Mouse (Mus musculus): ENCODE measurements around the gene Rap1gap2. TPM values are rescaled to one million over a fixed set of nuclear protein-coding genes. Genes with fewer than 3 reads are reported as not detected.

Rap1gap2 gene
- polyA plus RNA-seq, 1 experiment from 2014 or later: 5.5 TPM

DNA sequence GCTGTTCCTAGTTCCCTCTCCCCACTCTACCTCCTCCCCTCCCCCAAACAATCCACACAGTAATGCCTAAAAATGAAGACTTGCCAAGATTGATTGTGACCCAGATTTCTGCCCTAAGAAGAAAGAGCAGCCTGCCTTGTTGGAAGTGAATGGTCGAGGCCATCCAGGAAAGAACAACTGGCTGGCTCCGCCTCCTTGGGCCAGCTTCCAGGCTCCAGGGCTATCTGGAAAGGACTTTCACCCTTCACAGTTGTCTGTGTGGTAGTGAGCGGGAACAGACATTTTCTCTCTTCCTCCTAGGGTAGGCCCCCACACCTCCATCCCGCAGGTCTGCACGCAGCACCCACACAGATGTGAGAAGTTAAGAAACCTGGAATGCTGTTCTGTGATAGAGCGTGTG, 13.0 kb upstream of the Rap1gap2 start:
- peaks cover 28% of the 10 kb centered on the region for H3K27me3 ChIP-seq (ENCODE audit: insufficient read depth, low read length)

DNA sequence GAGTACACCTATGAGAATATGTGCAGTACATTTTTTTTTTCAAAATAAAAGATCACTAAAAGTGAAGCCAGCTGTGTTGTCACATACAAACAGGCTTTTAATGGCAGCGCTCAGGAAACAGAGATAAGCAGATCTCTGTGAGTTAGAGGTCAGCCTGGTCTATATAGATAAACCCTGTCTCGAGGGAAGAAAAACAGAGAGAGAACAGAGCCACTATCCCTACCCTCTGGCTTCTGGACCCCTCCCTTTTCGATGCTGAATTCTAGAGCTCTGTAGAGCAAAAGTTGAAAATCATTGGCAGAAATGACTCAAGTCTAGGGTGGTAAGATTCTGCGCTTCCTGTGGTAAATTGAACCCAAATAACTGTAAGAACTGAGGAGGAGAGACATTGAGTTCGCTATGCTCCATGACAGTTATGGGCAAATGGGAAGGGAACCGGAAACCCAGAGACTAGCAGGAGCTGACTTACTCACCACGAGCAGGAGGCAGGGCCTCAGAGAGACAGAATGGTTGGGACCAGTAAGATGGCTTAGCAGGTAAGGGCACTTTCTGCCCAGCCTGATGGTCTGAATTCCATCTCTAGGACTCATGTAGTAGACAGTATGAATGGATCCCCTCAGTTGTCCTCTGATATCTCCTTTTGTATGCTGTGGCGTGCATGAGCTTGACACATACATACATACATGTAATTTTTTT, 11.4 kb upstream of the Rap1gap2 start:
- Histone ChIP-seq H3K9me3 (ENCODE audit: low read length) (no peaks in the 10 kb centered on the region), H3K4me3 (ENCODE audit: low read length) (no peak overlapping the region), H3K27ac (ENCODE audit: low read length) (no peak overlapping the region), H3K9ac (replicated peaks; ENCODE audit: low read length) (no peak overlapping the region), H3K27me3 (ENCODE audit: insufficient read depth, low read length) (peaks cover 36% of the 10 kb centered on the region), H3K4me2 (replicated peaks; ENCODE audit: low read depth, low read length) (no peak overlapping the region), H3K4me1 (ENCODE audit: insufficient read depth, low read length) (peaks cover 5% of the 10 kb centered on the region; the same call in 1 of the 2 replicates), H3K36me3 (ENCODE audit: insufficient read depth, low read length) (no peaks in the 10 kb centered on the region)
- whole genome bisulfite sequencing: 73% methylated on average over 8 of the region's 8 CpGs
- no peak for ATAC-seq (ENCODE audit: low FRiP score, low TSS enrichment)

More for the DNA sequence above, 13.0 kb upstream of the Rap1gap2 start:
- Histone ChIP-seq H3K4me2 (replicated peaks; ENCODE audit: low read depth, low read length) (no peak overlapping the region), H3K36me3 (ENCODE audit: insufficient read depth, low read length) (no peaks in the 10 kb centered on the region), H3K27ac (ENCODE audit: low read length) (no peak overlapping the region), H3K4me1 (ENCODE audit: insufficient read depth, low read length) (peaks cover 5% of the 10 kb centered on the region; the same call in 1 of the 2 replicates), H3K9ac (replicated peaks; ENCODE audit: low read length) (no peak overlapping the region), H3K9me3 (ENCODE audit: low read length) (no peaks in the 10 kb centered on the region), H3K4me3 (ENCODE audit: low read length) (no peak overlapping the region)
- ATAC-seq (ENCODE audit: low FRiP score, low TSS enrichment): no peak
- WGBS: 67% methylated on average over 6 of the region's 6 CpGs

DNA sequence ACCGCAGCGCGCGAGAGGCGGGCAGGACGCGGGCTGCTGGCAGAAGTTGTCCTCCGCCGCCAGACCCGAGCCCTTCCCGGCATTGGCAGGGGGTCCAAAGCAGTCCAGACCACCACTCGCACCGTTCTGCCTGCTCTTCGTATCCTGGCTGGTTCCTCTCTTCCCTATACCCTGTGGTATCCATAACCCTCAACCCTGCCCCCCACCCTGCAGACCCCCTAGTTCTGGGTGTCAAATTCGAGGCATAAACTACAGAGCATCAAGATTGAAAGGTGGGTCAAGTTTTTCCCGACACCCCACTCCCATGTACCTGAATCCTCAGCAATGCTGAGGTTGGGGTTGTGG, 9.2 kb upstream of the Rap1gap2 start:
- Histone ChIP-seq H3K27ac (ENCODE audit: low read length) (no peak overlapping the region), H3K4me3 (ENCODE audit: low read length) (peak overlapping the region; percentile 33), H3K27me3 (ENCODE audit: insufficient read depth, low read length) (peaks cover 39% of the 10 kb centered on the region), H3K9me3 (ENCODE audit: low read length) (no peaks in the 10 kb centered on the region), H3K4me2 (replicated peaks; ENCODE audit: low read depth, low read length) (peak overlapping the region; percentile 51; the same call in 1 of the 2 replicates), H3K4me1 (ENCODE audit: insufficient read depth, low read length) (peaks cover 5% of the 10 kb centered on the region; the same call in 1 of the 2 replicates), H3K36me3 (ENCODE audit: insufficient read depth, low read length) (no peaks in the 10 kb centered on the region), H3K9ac (replicated peaks; ENCODE audit: low read length) (no peak overlapping the region)
- WGBS: 3% methylated on average over 16 of the region's 16 CpGs
- ATAC-seq (ENCODE audit: low FRiP score, low TSS enrichment): 0 out of 2 replicates have a peak, but pooled peaks have one; percentile 15

DNA sequence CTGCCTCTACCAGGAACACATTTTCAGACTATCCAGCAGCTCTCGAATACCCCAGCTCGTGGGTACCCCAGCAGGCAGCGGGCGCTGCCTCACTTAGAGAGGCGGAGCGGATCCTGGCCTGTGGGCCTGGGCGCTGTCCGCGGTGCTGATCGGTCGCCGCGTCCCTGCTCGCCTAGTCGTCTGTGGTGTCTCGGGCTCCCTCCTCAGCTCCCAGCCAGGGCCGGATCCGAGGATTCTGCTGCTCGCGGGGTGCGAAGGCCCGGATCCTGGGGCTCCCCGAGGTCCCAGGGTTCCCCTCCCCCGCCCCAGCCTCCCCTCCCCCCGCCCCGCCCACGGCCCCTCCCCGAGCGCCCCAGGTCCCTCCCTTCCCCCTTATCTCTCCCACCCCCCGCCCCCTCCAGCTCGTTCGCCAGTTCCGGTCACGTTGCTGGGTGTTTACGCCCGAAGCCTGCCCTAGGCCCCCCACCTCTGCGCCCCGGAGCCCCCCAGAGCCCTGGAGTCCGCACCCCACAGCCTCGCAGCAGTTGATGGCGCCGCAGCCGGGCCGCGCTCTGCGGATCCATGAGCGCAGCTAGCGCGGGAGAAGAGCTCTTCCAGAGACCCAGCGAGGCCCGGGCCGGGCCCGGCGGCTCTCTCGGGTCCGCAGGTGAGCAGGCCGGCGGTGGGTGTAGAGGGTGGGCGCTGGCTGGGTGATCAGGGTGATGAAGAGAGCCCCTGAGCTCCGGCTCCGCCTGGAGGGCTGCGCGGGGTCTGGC, 8.7 kb upstream of the Rap1gap2 start, which contains the start of gene Ccdc92b:
TSS of gene Ccdc92b (plus strand) at position 405 of the 755 bp plus-strand sequence.
- Histone ChIP-seq H3K4me2 (replicated peaks; ENCODE audit: low read depth, low read length) (peak within 1 kb of the TSS; percentile 51), H3K27me3 (ENCODE audit: insufficient read depth, low read length) (peaks cover 39% of the 10 kb centered on the region), H3K9ac (replicated peaks; ENCODE audit: low read length) (no peak within 1 kb of the TSS), H3K9me3 (ENCODE audit: low read length) (no peaks in the 10 kb centered on the region), H3K4me3 (ENCODE audit: low read length) (peak within 1 kb of the TSS; percentile 33), H3K27ac (ENCODE audit: low read length) (no peak within 1 kb of the TSS), H3K36me3 (ENCODE audit: insufficient read depth, low read length) (no peaks in the 10 kb centered on the region), H3K4me1 (ENCODE audit: insufficient read depth, low read length) (peaks cover 5% of the 10 kb centered on the region; the same call in 1 of the 2 replicates)
- WGBS: 1% methylated on average over 45 of the region's 63 CpGs
- peak; percentile 91 for ATAC-seq (ENCODE audit: low FRiP score, low TSS enrichment)

DNA sequence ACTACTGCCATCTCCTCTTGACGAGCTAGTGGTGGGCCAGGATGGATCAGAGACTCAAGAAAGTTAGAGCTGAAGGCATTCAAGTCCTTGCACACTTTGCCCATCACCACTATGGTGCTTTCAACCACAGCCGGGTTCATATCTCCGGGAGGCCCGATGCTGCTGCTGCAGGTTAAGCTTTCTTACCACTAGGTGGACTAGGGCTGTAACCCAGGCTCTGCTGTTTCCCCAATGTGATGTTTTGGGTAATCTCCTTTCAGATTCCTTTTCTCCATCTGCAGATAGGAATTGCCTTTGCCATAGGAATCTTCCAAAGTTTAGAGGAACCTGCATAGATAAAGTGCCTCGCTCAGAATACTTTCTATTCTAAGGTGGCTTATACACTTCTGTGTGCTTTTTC, 4.9 kb upstream of the Rap1gap2 start:
- WGBS: 54% methylated on average over 5 of the region's 5 CpGs
- peaks cover 54% of the 10 kb centered on the region for H3K27me3 ChIP-seq (ENCODE audit: insufficient read depth, low read length)

DNA sequence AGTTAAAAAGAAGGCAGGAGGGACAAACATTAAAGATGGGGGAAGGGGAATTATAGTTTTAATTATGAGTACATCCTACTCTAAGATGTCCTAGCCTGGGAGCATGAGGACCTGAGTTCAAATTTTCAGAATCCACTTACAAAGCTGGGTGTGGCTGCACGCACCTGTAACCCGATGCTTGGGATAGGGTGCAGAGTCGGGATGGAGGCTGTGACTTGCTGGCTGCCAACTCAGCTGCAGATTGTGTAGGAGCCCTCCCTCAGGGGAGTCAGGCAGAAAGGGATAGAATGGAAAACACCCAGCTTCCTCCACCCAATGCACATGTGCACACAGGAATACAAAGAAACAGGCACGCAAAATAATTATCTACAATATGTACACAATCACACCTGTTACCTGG, 2.7 kb upstream of the Rap1gap2 start:
- no peak overlapping the region for H3K4me3 ChIP-seq (ENCODE audit: low read length)
- no peak overlapping the region for H3K27ac ChIP-seq (ENCODE audit: low read length)
- peaks cover 10% of the 10 kb centered on the region for H3K4me1 ChIP-seq (ENCODE audit: insufficient read depth, low read length)
- H3K27me3 ChIP-seq (ENCODE audit: insufficient read depth, low read length): peaks cover 54% of the 10 kb centered on the region
- no peaks in the 10 kb centered on the region for H3K36me3 ChIP-seq (ENCODE audit: insufficient read depth, low read length)
- no peak overlapping the region for H3K4me2 ChIP-seq (replicated peaks; ENCODE audit: low read depth, low read length)
- WGBS: 65% methylated on average over 4 of the region's 4 CpGs
- ATAC-seq (ENCODE audit: low FRiP score, low TSS enrichment): no peak
- no peak overlapping the region for H3K9ac ChIP-seq (replicated peaks; ENCODE audit: low read length)
- no peaks in the 10 kb centered on the region for H3K9me3 ChIP-seq (ENCODE audit: low read length)

More for the DNA sequence above, 4.9 kb upstream of the Rap1gap2 start:
- H3K27ac ChIP-seq (ENCODE audit: low read length): no peak overlapping the region
- H3K9ac ChIP-seq (replicated peaks; ENCODE audit: low read length): no peak overlapping the region
- H3K9me3 ChIP-seq (ENCODE audit: low read length): no peaks in the 10 kb centered on the region
- ATAC-seq (ENCODE audit: low FRiP score, low TSS enrichment): no peak
- H3K4me2 ChIP-seq (replicated peaks; ENCODE audit: low read depth, low read length): no peak overlapping the region
- no peak overlapping the region for H3K4me3 ChIP-seq (ENCODE audit: low read length)
- H3K4me1 ChIP-seq (ENCODE audit: insufficient read depth, low read length): peaks cover 13% of the 10 kb centered on the region
- no peaks in the 10 kb centered on the region for H3K36me3 ChIP-seq (ENCODE audit: insufficient read depth, low read length)

DNA sequence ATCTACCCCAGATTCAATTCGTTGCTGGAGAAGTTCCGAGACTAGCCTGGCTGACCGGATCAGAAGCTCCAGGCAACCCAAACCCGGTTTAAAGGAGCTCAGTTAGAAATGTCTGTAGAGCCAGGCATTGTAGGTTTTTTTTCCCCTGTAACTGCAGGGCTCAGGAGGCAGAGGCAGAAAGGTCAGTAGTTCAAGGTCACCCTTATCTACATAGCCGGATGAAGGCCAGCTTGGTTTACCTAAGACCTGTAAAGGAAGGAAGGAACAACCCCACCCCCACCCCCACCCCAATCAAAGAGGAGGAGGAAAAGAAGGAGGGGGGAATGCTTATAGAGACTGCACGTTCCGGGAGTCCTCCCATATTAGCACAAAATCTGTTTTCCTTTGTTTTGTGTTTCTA, 722 bp upstream of the Rap1gap2 start:
- Histone ChIP-seq H3K9ac (replicated peaks; ENCODE audit: low read length) (no peak overlapping the region), H3K9me3 (ENCODE audit: low read length) (no peaks in the 10 kb centered on the region), H3K27ac (ENCODE audit: low read length) (no peak overlapping the region), H3K36me3 (ENCODE audit: insufficient read depth, low read length) (no peaks in the 10 kb centered on the region), H3K4me1 (ENCODE audit: insufficient read depth, low read length) (peaks cover 10% of the 10 kb centered on the region), H3K27me3 (ENCODE audit: insufficient read depth, low read length) (peaks cover 45% of the 10 kb centered on the region), H3K4me2 (replicated peaks; ENCODE audit: low read depth, low read length) (no peak overlapping the region), H3K4me3 (ENCODE audit: low read length) (no peak overlapping the region; the same call in 1 of the 2 replicates)
- no peak for ATAC-seq (ENCODE audit: low FRiP score, low TSS enrichment)
- 9% methylated on average over 7 of the region's 7 CpGs for WGBS

DNA sequence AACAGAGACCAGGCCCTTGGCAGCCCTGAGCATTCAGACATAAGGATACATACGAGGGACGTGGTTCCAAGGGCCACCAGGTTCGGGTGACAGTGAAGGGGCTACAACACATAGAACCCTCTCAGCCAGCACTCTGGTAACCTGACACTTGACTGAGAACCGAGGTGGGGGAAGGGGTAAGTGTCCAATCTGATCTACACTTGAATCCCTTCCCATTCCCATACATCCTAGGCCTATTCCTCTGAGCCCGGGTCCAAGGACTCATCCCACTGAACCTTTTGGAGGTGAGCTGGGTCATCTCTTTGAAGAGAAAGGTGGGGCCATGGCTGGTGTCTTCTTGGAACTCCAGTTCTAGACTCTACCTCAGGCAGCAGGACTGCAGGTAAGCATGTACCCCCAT, 647 bp downstream of the Rap1gap2 start:
- no peak overlapping the region for H3K27ac ChIP-seq (ENCODE audit: low read length)
- WGBS: 9% methylated on average over 5 of the region's 5 CpGs
- H3K4me2 ChIP-seq (replicated peaks; ENCODE audit: low read depth, low read length): no peak overlapping the region
- no peaks in the 10 kb centered on the region for H3K9me3 ChIP-seq (ENCODE audit: low read length)
- no peak overlapping the region for H3K9ac ChIP-seq (replicated peaks; ENCODE audit: low read length)
- no peak overlapping the region for H3K4me3 ChIP-seq (ENCODE audit: low read length)
- ATAC-seq (ENCODE audit: low FRiP score, low TSS enrichment): no peak
- peaks cover 45% of the 10 kb centered on the region for H3K27me3 ChIP-seq (ENCODE audit: insufficient read depth, low read length)
- peaks cover 10% of the 10 kb centered on the region for H3K4me1 ChIP-seq (ENCODE audit: insufficient read depth, low read length)
- H3K36me3 ChIP-seq (ENCODE audit: insufficient read depth, low read length): no peaks in the 10 kb centered on the region

DNA sequence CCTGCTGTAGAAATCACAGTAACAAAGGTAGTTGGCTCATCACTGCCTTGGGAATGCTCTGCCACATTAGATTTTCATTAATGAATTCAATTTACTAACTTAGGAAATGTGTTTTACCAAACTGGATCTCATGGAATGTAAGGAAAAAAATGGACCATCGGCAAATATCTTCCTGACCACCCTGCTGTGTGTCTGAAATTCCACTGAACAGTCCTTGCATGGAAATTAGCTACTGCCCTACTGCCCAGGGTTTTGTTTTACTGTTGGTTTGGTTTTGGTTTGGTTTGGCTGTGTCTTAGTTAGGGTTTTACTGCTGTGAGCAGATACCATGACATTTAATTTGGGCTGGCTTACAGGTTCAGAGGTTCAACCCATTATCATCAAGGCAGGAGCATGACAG, 8.4 kb downstream of the Rap1gap2 start:
- H3K4me3 ChIP-seq (ENCODE audit: low read length): no peak overlapping the region
- no peak overlapping the region for H3K9ac ChIP-seq (replicated peaks; ENCODE audit: low read length)
- H3K4me2 ChIP-seq (replicated peaks; ENCODE audit: low read depth, low read length): no peak overlapping the region
- H3K27ac ChIP-seq (ENCODE audit: low read length): no peak overlapping the region
- no peak for ATAC-seq (ENCODE audit: low FRiP score, low TSS enrichment)
- H3K4me1 ChIP-seq (ENCODE audit: insufficient read depth, low read length): no peaks in the 10 kb centered on the region
- H3K36me3 ChIP-seq (ENCODE audit: insufficient read depth, low read length): no peaks in the 10 kb centered on the region
- WGBS: 77% methylated on average over 1 of the region's 1 CpGs
- H3K9me3 ChIP-seq (ENCODE audit: low read length): peaks cover 3% of the 10 kb centered on the region; the same call in 1 of the 2 replicates
- H3K27me3 ChIP-seq (ENCODE audit: insufficient read depth, low read length): no peaks in the 10 kb centered on the region

DNA sequence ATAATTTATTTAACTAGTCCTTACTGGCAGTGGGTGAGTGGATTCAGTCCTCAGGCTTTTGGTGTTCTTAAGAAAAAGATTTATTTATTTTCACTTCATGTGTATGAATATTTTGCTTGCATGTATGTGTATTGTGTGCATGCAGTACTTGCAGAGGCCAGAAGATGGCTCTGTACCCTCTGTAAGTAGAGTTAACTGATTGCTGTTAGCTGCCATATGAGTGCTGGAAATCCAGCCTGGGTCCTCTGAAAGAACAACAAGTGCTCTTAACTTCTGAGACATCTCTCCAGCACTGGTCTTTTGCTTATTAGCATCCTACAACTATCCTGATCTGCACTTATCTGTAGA, 12.8 kb downstream of the Rap1gap2 start:
- Histone ChIP-seq H3K4me1 (ENCODE audit: insufficient read depth, low read length) (no peaks in the 10 kb centered on the region), H3K4me3 (ENCODE audit: low read length) (no peak overlapping the region), H3K36me3 (ENCODE audit: insufficient read depth, low read length) (no peaks in the 10 kb centered on the region), H3K4me2 (replicated peaks; ENCODE audit: low read depth, low read length) (no peak overlapping the region), H3K27me3 (ENCODE audit: insufficient read depth, low read length) (no peaks in the 10 kb centered on the region), H3K9me3 (ENCODE audit: low read length) (peaks cover 3% of the 10 kb centered on the region; the same call in 1 of the 2 replicates), H3K9ac (replicated peaks; ENCODE audit: low read length) (no peak overlapping the region), H3K27ac (ENCODE audit: low read length) (no peak overlapping the region)
- ATAC-seq (ENCODE audit: low FRiP score, low TSS enrichment): no peak
